Mouse (Mus musculus) left cerebral cortex, postnatal 10 days (tissue): ENCODE measurements at regions not wholly inside any gene's neighbourhood (a gene's known extent, or its start where the extent isn't known, plus 50 kb on each side); places are given as distances from the start of the nearest gene placed in this dataset.

ENCODE experiments used
- DNase-seq, 2 experiments: peaks; one replicate each; pipeline ENCODE4 v3.0.0; 2021 to 2022; ENCODE audit warnings: low spot score in 2 of 2, mixed read lengths in 1 of 2; ENCODE audit errors: extremely low spot score in 1 of 2
- intact Hi-C: fragments of 180-260 bp; cut with DNase I; formaldehyde crosslinking; loops from one replicate; pipeline ENCODE4 v1.15.1; 2025

DNA sequence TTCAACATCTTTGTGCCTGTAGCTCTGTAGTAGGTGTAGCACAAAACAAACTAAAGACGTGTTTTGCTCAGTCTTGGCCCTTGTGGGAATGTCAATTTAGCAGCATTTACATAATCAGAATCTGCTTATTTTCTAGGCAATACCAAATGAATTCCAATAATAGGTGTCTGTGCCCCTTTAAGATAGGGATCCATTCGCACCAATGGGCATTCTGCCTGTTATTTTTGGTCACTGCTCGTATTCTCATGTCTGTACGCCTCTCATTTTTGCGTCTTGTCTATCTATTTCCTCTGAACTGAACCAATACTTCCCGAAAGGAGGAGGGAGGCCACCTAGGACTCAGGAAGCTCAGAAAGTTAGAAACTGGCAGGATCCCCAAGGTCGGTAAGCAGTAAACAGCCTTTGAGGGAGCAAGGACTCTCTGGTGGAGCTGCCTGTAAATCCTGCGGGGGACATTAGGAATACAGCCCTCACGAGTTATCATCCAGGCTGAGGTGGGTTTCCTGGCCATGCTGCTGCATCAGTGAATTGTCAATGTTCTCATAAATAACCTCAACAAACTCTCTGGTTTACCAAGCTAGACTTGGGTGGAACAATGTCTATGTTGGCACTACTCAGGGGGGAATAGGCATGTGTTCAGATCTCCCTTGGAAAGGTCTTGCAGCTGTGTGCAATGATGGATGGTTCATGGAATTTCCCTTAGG lies 86.5 kb upstream of the 1700025G04Rik start:
- DNase-seq = no peak
- intact Hi-C loops = no loop called here

DNA sequence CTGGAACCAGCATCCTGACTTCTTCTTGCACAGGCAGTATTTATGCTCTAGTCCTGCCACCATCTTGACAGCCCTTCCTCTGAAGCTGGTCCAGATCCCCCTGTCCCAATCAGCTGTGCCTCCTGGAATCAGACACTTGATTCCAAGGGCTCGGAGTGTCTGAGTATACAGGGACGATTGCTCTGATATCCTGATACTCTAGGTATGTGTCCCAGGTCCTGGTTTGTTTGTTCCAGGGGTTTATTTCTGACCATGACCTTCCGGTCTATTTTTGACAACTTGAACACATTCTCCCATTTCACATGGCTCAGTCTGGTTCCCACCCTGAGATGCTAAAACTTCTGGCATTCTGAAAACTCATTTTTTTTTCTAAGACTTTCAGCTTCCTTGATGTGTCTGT lies 85.8 kb upstream of the 1700025G04Rik start:
- intact Hi-C loops = no loop called here
- DNase-seq = no peak

DNA sequence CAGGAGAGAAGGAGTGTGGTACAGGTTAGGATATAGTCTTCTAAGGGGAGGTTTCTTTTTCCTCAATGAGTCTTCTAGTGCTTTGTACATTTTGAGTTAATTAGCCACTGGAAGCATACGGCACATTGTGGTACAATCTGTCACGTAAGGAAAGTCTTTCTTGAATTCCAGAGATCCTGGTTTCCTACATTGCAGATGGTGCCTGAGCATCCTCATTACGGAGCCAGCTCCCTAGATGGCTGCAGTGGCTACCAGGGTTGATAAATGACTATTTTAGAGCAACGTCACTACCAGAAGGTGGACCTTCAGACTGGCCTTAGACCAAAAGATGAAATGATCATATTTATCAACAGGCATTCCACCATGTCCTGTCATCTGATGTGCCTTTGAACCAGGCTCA lies 84.5 kb upstream of the 1700025G04Rik start:
- intact Hi-C loops = no loop called here
- DNase-seq = no peak

DNA sequence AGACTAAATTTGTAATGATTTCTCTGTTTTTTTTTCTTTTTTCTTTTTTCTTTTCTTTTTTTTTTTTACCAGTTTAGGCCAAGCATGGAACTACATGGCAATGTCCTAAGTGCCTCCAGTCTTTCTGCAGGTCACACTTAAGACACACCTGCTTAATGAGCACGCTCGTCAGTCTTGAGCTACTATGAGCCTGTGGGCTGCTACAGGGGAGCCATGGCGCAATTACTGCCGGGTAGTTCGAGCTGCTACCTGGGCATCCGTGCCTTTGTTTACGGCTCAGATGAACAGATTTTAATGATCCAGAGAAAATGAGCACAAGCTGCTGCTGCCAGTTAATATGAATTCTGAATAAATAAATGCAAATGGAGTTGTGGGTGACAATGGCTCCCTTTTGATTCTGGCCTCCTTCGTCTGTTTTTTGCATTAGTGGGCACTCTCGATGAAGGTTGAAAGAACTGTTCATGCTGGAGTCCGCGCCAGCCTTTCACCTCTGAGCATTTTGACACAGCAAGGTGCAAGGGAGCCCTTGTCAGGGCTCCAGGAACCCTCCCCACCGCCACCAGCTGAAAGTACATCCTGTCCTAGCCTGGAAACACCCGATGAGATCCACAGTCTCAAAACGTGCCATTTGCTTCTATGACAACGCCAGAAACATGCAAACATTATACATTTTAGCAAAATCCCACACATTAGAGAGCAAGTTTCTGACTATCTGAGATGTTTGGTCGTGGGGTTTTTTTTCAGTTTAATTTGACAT lies 81.3 kb upstream of the 1700025G04Rik start:
- DNase-seq = no peak
- intact Hi-C loops = no loop called here

DNA sequence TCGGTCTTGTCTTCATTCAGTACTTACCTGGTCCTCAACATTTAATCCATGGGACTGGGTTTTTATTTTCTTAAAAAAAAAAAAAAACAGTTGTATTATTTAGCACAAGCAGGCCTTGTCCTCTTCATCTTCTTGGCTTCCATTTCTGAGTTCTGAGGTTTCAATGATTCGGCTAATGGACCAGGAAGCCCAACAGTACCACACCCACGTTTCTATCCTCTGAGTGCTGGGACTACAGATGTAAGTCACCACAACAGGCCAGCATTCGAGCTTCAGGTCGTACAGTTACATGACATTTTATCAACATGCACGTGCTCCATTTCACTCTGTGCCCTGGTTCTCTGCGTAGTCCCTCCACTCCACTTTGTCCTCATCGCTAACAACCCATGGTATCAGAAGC lies 80.7 kb upstream of the 1700025G04Rik start:
- intact Hi-C loops = no loop called here
- no peak for DNase-seq

DNA sequence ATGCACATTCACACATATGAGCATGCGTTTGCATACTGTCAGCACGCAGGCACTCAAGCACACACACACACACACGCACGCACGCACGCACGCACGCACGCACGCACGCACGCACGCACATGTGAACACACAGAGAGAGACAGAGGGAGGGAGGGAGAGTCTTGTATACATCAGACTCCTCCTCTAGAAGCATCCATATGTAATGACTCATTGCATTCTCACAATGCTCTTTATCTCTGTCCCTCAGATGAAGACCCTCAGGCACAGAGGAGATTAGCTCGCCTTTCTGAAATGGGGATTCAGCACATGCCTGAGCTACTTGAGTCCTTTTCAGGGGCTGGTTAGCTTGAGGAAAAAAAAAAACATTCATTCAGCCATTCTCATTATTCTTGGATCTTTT lies 79.6 kb upstream of the 1700025G04Rik start:
- intact Hi-C loops = no loop called here
- no peak for DNase-seq

DNA sequence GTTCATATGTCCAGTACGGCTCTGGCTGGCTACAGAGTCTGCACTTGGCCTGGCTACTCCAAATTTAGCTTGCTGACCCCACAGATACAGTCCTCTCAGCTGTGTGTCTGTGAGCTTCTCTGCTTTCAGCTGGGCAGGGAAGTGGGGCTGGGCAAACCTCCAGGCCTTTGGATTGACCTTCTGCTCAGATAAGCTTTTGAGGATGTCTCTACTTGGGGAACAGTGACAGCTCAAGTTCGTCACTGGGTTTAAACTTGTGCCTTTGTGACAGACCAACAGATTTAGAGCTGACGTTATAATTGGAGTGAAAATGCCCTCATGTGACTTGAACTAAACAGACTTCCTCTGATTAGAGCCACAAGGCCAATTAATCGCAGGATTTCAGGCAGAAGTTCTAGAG lies 78.4 kb upstream of the 1700025G04Rik start:
- intact Hi-C loops = no loop called here
- DNase-seq = peak; percentile 38 to 48

DNA sequence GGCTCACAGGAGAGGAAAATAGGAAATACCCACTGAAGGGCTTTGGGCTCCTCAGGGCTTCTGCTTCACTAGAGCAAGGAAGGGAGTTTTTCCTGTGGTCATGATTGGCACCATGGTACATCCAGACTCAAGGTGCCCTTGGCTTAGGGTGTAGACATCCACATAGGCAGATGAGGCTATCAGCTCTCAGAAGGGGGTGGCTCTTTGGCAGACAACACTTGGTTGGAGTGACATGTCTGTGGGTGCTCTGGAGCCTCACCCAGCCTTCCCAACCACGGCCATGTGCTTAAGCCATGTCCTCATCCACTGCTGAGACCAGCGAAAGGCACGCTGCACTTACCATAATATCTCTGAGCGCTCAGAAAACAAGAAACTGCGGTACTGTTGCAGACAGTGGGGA lies 77.8 kb upstream of the 1700025G04Rik start:
- intact Hi-C loops = no loop called here
- DNase-seq = no peak

DNA sequence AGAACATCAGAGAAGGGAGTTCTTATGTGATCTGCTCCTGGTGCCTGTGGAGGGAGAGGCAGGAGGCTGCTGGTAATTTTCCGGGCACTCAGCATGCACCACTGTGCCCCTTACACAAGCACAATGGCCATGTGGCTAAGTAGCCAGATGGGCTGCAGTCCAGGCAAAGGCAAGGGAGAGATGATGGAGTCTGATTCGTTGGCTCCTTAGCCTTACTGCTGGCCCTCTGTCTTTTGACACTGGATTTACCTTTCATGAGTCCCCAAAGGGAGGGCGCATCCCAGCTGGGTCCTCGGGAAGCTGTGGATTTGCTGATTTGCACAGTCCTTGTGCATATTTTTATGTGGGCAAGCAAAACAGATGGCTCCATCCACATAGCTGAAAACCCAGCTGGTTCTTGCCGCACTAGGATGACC lies 75.6 kb upstream of the 1700025G04Rik start:
- DNase-seq = peak; percentile 45 to 49
- intact Hi-C loops = no loop called here

DNA sequence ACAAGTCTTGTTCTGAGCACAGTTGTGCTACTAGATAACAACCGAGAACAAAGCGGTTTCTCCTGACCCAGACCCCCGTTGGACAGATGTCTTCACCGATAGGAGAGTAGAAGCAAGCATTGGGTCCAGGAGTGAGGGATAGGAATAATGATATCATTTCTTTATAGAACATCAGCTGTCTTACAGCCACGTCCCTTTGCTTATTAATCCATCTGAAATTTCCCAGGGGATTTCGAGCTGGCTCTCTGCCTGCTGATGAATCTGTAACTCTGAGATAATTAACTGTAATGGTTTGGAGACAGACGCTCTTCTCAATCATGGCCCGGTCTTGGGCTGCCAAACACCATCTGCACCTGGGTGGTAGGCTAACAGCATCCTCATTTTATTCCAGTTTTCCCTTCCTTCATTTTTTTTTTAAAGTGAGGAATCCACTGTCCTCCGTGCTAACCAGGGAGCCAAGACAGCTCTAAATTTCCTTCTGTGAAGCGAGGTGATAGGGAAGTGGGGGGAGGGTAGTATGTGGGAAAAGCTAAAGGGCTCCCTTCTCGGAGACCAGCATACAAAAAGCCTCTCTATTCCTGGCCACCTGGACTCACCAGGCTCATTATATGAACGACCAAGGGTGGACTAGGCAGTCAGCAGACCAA lies 75.0 kb upstream of the 1700025G04Rik start:
- intact Hi-C loops = no loop called here
- no peak for DNase-seq

DNA sequence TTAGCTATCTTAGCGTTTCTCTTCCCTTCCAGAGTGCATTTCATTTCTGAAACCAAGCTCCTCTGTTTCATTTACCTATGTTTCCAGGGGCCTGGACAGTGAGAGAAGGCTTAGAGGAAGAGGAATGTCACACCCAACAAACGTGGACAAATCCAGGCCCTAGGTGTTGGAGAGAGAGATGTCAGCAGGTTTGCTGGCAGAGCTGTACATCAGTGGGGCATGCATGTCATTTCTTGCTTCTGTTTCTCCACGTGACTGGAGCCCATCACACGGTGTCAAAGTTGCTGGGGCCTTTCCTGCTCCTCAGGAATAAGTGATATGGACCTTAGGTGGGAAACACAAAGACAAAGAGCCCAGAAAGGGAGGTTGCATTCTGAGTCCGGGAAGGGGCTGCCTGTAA lies 74.3 kb upstream of the 1700025G04Rik start:
- DNase-seq = no peak
- intact Hi-C loops = no loop called here

DNA sequence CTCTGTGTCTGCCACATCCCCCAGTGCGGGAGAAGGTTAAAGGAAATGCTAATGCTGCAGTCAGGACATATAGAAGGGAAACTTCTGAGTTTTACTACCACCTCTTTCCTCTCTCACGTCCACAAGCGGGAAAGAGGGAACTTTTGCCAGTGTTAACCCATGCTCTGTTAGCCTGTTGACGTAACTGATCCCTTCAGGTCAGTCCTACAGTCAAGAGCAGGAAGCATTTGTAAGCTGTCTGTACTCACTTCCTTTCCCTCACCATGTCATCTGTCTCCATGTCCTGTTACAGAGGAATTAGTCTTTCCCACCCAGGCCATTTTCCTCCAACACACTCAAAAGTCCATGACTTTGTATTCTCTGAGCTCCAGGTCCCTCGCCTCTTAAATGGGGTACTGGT lies 62.5 kb upstream of the 1700025G04Rik start:
- intact Hi-C loops = no loop called here
- DNase-seq = no peak

DNA sequence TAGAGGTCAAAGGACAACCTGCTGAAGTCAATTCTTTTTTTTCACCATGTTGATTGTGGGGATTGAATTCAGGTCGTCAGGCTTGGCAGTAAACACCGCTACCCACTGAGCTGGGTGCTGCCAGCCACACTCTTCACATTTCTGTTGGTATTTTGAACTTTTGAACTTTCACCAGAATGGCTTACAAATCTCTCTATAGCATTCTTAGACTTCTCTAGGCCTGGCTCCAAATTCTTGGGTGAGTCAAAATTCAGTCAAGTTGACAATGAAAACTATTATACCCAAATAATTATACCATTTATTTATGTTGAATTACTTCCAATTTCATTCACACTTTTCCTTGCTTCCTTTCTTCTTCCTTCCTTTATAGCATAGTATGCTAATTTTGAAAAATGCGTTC lies 58.8 kb upstream of the 1700025G04Rik start:
- intact Hi-C loops = no loop called here
- no peak for DNase-seq

DNA sequence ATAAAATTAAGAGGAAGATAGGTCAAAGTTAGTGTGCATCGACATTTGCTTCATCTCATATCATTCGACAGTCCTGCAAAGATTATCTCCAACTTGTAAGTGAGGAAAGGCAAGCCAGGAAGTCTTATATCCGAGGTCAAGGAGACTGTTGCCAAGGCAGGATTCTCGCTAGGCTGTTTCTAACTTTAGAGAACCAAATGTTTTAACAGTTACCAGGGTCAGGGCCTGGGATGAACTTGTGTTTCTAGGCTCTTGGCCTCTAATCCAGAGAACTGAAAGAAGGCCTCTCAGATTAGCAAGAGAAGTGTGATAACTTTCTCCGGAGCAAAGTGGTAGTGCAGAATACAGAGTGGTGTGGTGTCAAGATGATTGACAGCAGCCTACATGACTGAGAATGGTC lies 50.2 kb upstream of the 1700025G04Rik start:
- intact Hi-C loops = no loop called here

More for the DNA sequence above, 50.2 kb upstream of the 1700025G04Rik start:
- no peak for DNase-seq
